Mouse (Mus musculus) MEL (cell line): ENCODE measurements at regions not wholly inside any gene's neighbourhood (a gene's known extent, or its start where the extent isn't known, plus 50 kb on each side); places are given as distances from the start of the nearest gene placed in this dataset.

Experiments
- CTCF ChIP-seq, 3 experiments: IDR thresholded peaks in 2 of 3; conservative IDR thresholded peaks in 1 of 3; 2 replicates each; pipeline ENCODE4 v1.5.1; 2011 to 2012; ENCODE audit warnings: low read length in 3 of 3, low read depth in 2 of 3, mild to moderate bottlenecking in 2 of 3, improper control_type of control experiment in 1 of 3, inconsistent platforms in 1 of 3, mixed read lengths in 1 of 3, moderate library complexity in 1 of 3; ENCODE audit not compliant: control insufficient read depth in 1 of 3, insufficient read depth in 1 of 3, poor library complexity in 1 of 3, severe bottlenecking in 1 of 3
- GABPA ChIP-seq: IDR thresholded peaks from 2 replicates; pipeline ENCODE4 v1.6.1; 2012; ENCODE audit warnings: low read depth, mild to moderate bottlenecking, inconsistent platforms, low read length, improper control_type of control experiment, moderate library complexity
- GATA1 ChIP-seq: IDR thresholded peaks from 2 replicates; pipeline ENCODE4 v1.6.1; 2011; ENCODE audit warnings: low read depth, low read length, improper control_type of control experiment
- MAFK ChIP-seq: IDR thresholded peaks from 2 replicates; pipeline ENCODE4 v1.6.1; 2011; ENCODE audit warnings: low read depth, mild to moderate bottlenecking, low read length, improper control_type of control experiment, borderline replicate concordance
- POLR2A ChIP-seq, 2 experiments: IDR thresholded peaks; 2 replicates each; pipeline ENCODE4 v1.6.1; 2011 to 2012; ENCODE audit warnings: low read length in 2 of 2, mild to moderate bottlenecking in 2 of 2, control low read depth in 1 of 2, improper control_type of control experiment in 1 of 2, low read depth in 1 of 2, moderate library complexity in 1 of 2; ENCODE audit not compliant: control insufficient read depth in 1 of 2, insufficient read depth in 1 of 2, poor library complexity in 1 of 2

- TF ChIP-seq POLR2A (IDR thresholded peaks at IDR 0.05; ENCODE audit: control insufficient read depth in 1 of 2, insufficient read depth in 1 of 2, low read depth in 1 of 2, low read length in 2 of 2, poor library complexity in 1 of 2) (no peak), GABPA (no peak), MAFK (no peak), GATA1 (no peak), CTCF (IDR thresholded peaks at IDR 0.05 in 2 of 3, conservative IDR thresholded peaks at IDR 0.05 in 1 of 3; ENCODE audit: control insufficient read depth in 1 of 3, insufficient read depth in 1 of 3, low read depth in 2 of 3, low read length in 3 of 3, poor library complexity in 1 of 3, severe bottlenecking in 1 of 3) (no peak)
These were observed 173.9 kb downstream of the Rassf9 start for GRCm38 (mm10) chr10:102685833-102686434.
